Mouse (Mus musculus): ENCODE results near the gene D5Ertd579e. TPM values are rescaled to one million over a fixed set of nuclear protein-coding genes. Genes with fewer than 3 reads are reported as not detected.

The D5Ertd579e gene
- polyA plus RNA-seq, 1 experiment from 2014 or later, result 39.4 TPM

- no peaks in the 10 kb centered on the region; the same call in 1 of the 2 replicates for H3K4me1 ChIP-seq (replicated peaks)
- H3K27ac ChIP-seq, result no peak overlapping the region
- WGBS, result 88% methylated on average over 8 of the region's 8 CpGs
These were observed 75.3 kb downstream of the D5Ertd579e start for GRCm38 (mm10) chr5:36620409-36621057.

GRCm38 (mm10) chr5:36618890-36619289, 76.9 kb downstream of the D5Ertd579e start:
- H3K27me3 ChIP-seq, result no peaks in the 10 kb centered on the region
- H3K9me3 ChIP-seq, result no peaks in the 10 kb centered on the region
- 89% methylated on average over 5 of the region's 5 CpGs for WGBS
- peaks cover 44% of the 10 kb centered on the region for H3K36me3 ChIP-seq
- no peak overlapping the region for H3K4me2 ChIP-seq (replicated peaks)
- ATAC-seq, result no peak
- H3K9ac ChIP-seq (replicated peaks), result no peak overlapping the region
- H3K27ac ChIP-seq, result no peak overlapping the region
- H3K4me3 ChIP-seq (replicated peaks), result no peak overlapping the region
- no peaks in the 10 kb centered on the region; the same call in 1 of the 2 replicates for H3K4me1 ChIP-seq (replicated peaks)

More at GRCm38 (mm10) chr5:36620409-36621057, 75.3 kb downstream of the D5Ertd579e start:
- Histone ChIP-seq H3K36me3 (peaks cover 28% of the 10 kb centered on the region), H3K9ac (replicated peaks) (no peak overlapping the region), H3K4me3 (replicated peaks) (no peak overlapping the region), H3K27me3 (no peaks in the 10 kb centered on the region), H3K9me3 (no peaks in the 10 kb centered on the region), H3K4me2 (replicated peaks) (no peak overlapping the region)
- no peak for ATAC-seq

- 82% methylated on average over 4 of the region's 4 CpGs for WGBS
- ATAC-seq, result no peak
- peaks cover 50% of the 10 kb centered on the region for H3K36me3 ChIP-seq
These were observed 77.5 kb downstream of the D5Ertd579e start for GRCm38 (mm10) chr5:36618356-36618755.

GRCm38 (mm10) chr5:36614124-36614523, 81.7 kb downstream of the D5Ertd579e start:
- Histone ChIP-seq H3K9ac (replicated peaks) (no peak overlapping the region), H3K36me3 (peaks cover 73% of the 10 kb centered on the region), H3K27me3 (no peaks in the 10 kb centered on the region), H3K4me3 (replicated peaks) (no peak overlapping the region), H3K9me3 (no peaks in the 10 kb centered on the region), H3K4me2 (replicated peaks) (no peak overlapping the region), H3K27ac (no peak overlapping the region), H3K4me1 (replicated peaks) (no peaks in the 10 kb centered on the region)
- WGBS, result 90% methylated on average over 4 of the region's 4 CpGs
- no peak for ATAC-seq

More at GRCm38 (mm10) chr5:36618356-36618755, 77.5 kb downstream of the D5Ertd579e start:
- H3K4me1 ChIP-seq (replicated peaks), result no peaks in the 10 kb centered on the region; the same call in 1 of the 2 replicates
- no peak overlapping the region for H3K4me2 ChIP-seq (replicated peaks)
- H3K4me3 ChIP-seq (replicated peaks), result no peak overlapping the region
- H3K27me3 ChIP-seq, result no peaks in the 10 kb centered on the region
- H3K9ac ChIP-seq (replicated peaks), result no peak overlapping the region
- no peaks in the 10 kb centered on the region for H3K9me3 ChIP-seq
- H3K27ac ChIP-seq, result no peak overlapping the region

- no peak for ATAC-seq
- H3K9ac ChIP-seq (replicated peaks), result no peak overlapping the region
- H3K4me1 ChIP-seq (replicated peaks), result no peaks in the 10 kb centered on the region
- no peak overlapping the region for H3K4me2 ChIP-seq (replicated peaks)
- no peaks in the 10 kb centered on the region for H3K9me3 ChIP-seq
- H3K27me3 ChIP-seq, result no peaks in the 10 kb centered on the region
- H3K36me3 ChIP-seq, result peaks cover 75% of the 10 kb centered on the region
- H3K27ac ChIP-seq, result no peak overlapping the region
- 96% methylated on average over 2 of the region's 2 CpGs for WGBS
- no peak overlapping the region for H3K4me3 ChIP-seq (replicated peaks)
These were observed 86.8 kb downstream of the D5Ertd579e start for GRCm38 (mm10) chr5:36608939-36609499.

GRCm38 (mm10) chr5:36603031-36603430, 92.8 kb downstream of the D5Ertd579e start:
- Histone ChIP-seq H3K4me3 (replicated peaks) (no peak overlapping the region), H3K27me3 (no peaks in the 10 kb centered on the region), H3K4me1 (replicated peaks) (no peaks in the 10 kb centered on the region), H3K36me3 (peaks cover 92% of the 10 kb centered on the region), H3K27ac (no peak overlapping the region), H3K9ac (replicated peaks) (no peak overlapping the region), H3K4me2 (replicated peaks) (no peak overlapping the region), H3K9me3 (no peaks in the 10 kb centered on the region)
- ATAC-seq, result no peak; the same call in 1 of the 2 replicates
- WGBS, result 92% methylated on average over 5 of the region's 5 CpGs

- WGBS, result 93% methylated on average over 9 of the region's 9 CpGs
- peaks cover 84% of the 10 kb centered on the region for H3K36me3 ChIP-seq
These were observed 93.8 kb downstream of the D5Ertd579e start for GRCm38 (mm10) chr5:36602028-36602427.

GRCm38 (mm10) chr5:36601492-36601891, 94.3 kb downstream of the D5Ertd579e start:
- H3K27ac ChIP-seq, result no peak overlapping the region
- ATAC-seq, result no peak
- peaks cover 79% of the 10 kb centered on the region for H3K36me3 ChIP-seq
- H3K27me3 ChIP-seq, result no peaks in the 10 kb centered on the region
- no peaks in the 10 kb centered on the region for H3K4me1 ChIP-seq (replicated peaks)
- 96% methylated on average over 7 of the region's 7 CpGs for WGBS
- no peak overlapping the region for H3K4me2 ChIP-seq (replicated peaks)
- no peaks in the 10 kb centered on the region for H3K9me3 ChIP-seq
- no peak overlapping the region for H3K9ac ChIP-seq (replicated peaks)
- no peak overlapping the region for H3K4me3 ChIP-seq (replicated peaks)

More at GRCm38 (mm10) chr5:36602028-36602427, 93.8 kb downstream of the D5Ertd579e start:
- H3K9me3 ChIP-seq, result no peaks in the 10 kb centered on the region
- H3K4me2 ChIP-seq (replicated peaks), result no peak overlapping the region
- H3K27ac ChIP-seq, result no peak overlapping the region
- H3K4me1 ChIP-seq (replicated peaks), result no peaks in the 10 kb centered on the region
- H3K27me3 ChIP-seq, result no peaks in the 10 kb centered on the region
- no peak for ATAC-seq
- H3K4me3 ChIP-seq (replicated peaks), result no peak overlapping the region
- no peak overlapping the region for H3K9ac ChIP-seq (replicated peaks)

- Histone ChIP-seq H3K4me1 (replicated peaks) (no peaks in the 10 kb centered on the region), H3K36me3 (peaks cover 53% of the 10 kb centered on the region), H3K27ac (no peak overlapping the region), H3K4me3 (replicated peaks) (no peak overlapping the region), H3K27me3 (no peaks in the 10 kb centered on the region), H3K9ac (replicated peaks) (no peak overlapping the region), H3K4me2 (replicated peaks) (no peak overlapping the region), H3K9me3 (no peaks in the 10 kb centered on the region)
- no peak for ATAC-seq
- WGBS, result 90% methylated on average over 1 of the region's 1 CpGs
These were observed 96.9 kb downstream of the D5Ertd579e start for GRCm38 (mm10) chr5:36598883-36599282.

GRCm38 (mm10) chr5:36597653-36598052, 98.2 kb downstream of the D5Ertd579e start:
- peaks cover 42% of the 10 kb centered on the region for H3K36me3 ChIP-seq
- H3K9me3 ChIP-seq, result no peaks in the 10 kb centered on the region
- 32% methylated on average over 4 of the region's 4 CpGs for WGBS
- H3K4me3 ChIP-seq (replicated peaks), result no peak overlapping the region
- H3K27me3 ChIP-seq, result no peaks in the 10 kb centered on the region
- ATAC-seq, result no peak
- H3K9ac ChIP-seq (replicated peaks), result no peak overlapping the region
- H3K27ac ChIP-seq, result no peak overlapping the region
- H3K4me2 ChIP-seq (replicated peaks), result no peak overlapping the region
- H3K4me1 ChIP-seq (replicated peaks), result no peaks in the 10 kb centered on the region

GRCm38 (mm10) chr5:36596225-36596624, 99.6 kb downstream of the D5Ertd579e start:
- H3K27me3 ChIP-seq, result no peaks in the 10 kb centered on the region
- no peaks in the 10 kb centered on the region for H3K9me3 ChIP-seq
- H3K4me2 ChIP-seq (replicated peaks), result no peak overlapping the region
- no peak overlapping the region for H3K9ac ChIP-seq (replicated peaks)
- H3K36me3 ChIP-seq, result peaks cover 27% of the 10 kb centered on the region
- ATAC-seq, result no peak
- 83% methylated on average over 5 of the region's 5 CpGs for WGBS
- H3K27ac ChIP-seq, result no peak overlapping the region
- H3K4me3 ChIP-seq (replicated peaks), result no peak overlapping the region
- H3K4me1 ChIP-seq (replicated peaks), result no peaks in the 10 kb centered on the region

- ATAC-seq, result no peak
- no peak overlapping the region for H3K9ac ChIP-seq (replicated peaks)
- 25% methylated on average over 3 of the region's 3 CpGs for WGBS
These were observed 100.7 kb downstream of the D5Ertd579e start for GRCm38 (mm10) chr5:36595115-36595514.

More at GRCm38 (mm10) chr5:36595115-36595514, 100.7 kb downstream of the D5Ertd579e start:
- H3K9me3 ChIP-seq, result no peaks in the 10 kb centered on the region
- no peak overlapping the region for H3K4me3 ChIP-seq (replicated peaks)
- H3K36me3 ChIP-seq, result peaks cover 17% of the 10 kb centered on the region
- H3K4me1 ChIP-seq (replicated peaks), result no peaks in the 10 kb centered on the region
- H3K4me2 ChIP-seq (replicated peaks), result no peak overlapping the region
- H3K27me3 ChIP-seq, result no peaks in the 10 kb centered on the region
- H3K27ac ChIP-seq, result no peak overlapping the region

Measured in midbrain, embryonic 13.5 days (tissue).